Mouse (Mus musculus): Measurements from ENCODE around the gene Cntn3.

GRCm38 (mm10) chr6:102515231-102515630 lies 57.7 kb downstream of the Cntn3 start:
- TF ChIP-seq CTCF (IDR thresholded peaks at IDR 0.05; ENCODE audit: control insufficient read depth, insufficient read depth, insufficient read length): no peak
- TF ChIP-seq MYOG (IDR thresholded peaks at IDR 0.05; ENCODE audit: control insufficient read depth, extremely low read depth, insufficient read length): no peak
- no peak for TF ChIP-seq USF1 (IDR thresholded peaks at IDR 0.05; ENCODE audit: low read depth)
- TF ChIP-seq MYOD1 (IDR thresholded peaks at IDR 0.05; ENCODE audit: control insufficient read depth, insufficient read length, low read depth): no peak
- TF ChIP-seq MAX (IDR thresholded peaks at IDR 0.05): no peak
- no peak for TF ChIP-seq CEBPB (IDR thresholded peaks at IDR 0.05; ENCODE audit: low read depth)
- TF ChIP-seq FOSL1 (IDR thresholded peaks at IDR 0.05; ENCODE audit: insufficient read depth, low read length, poor library complexity, severe bottlenecking): no peak

All from C2C12 (cell line).